Mouse (Mus musculus) thymus, postnatal 25 days (tissue): Measurements from ENCODE around the gene Pi4ka.
"Not testable (repeated sequence)": the region's sequence is repeated elsewhere in the genome, so short reads cannot be mapped to it uniquely, and the experiment has no call there.

Source experiments
- DNase-seq: peaks from one replicate; pipeline ENCODE4 v3.0.0; 2022

Pi4ka gene

DNA sequence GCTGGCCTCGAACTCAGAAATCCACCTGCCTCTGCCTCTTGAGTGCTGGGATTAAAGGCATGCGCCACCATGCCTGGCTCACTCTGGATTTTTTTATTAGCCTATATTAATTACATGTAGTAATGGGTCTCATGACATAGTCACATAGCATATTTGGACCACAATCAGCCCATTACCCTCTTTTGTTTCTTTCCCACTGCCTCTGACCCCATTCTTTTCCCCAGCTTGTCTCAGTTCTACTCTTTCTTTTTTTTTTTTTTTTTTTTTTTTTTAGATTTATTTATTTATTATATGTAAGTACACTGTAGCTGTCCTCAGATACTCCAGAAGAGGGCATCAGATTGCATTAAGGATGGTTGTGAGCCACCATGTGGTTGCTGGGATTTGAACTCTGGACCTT lies 174.6 kb downstream of the Pi4ka start:
- not testable (repeated sequence) for DNase-seq
